Mouse (Mus musculus): ENCODE results near the gene Dnaaf2. TPM values are rescaled to one million over a fixed set of nuclear protein-coding genes. Genes with fewer than 3 reads are reported as not detected.

The Dnaaf2 gene
- total RNA-seq, 2 experiments from 2014 or later = 1.9 TPM

- no peak overlapping the region for H3K27ac ChIP-seq
- TF ChIP-seq CTCF (conservative IDR thresholded peaks at IDR 0.05) = peak; percentile 47
- no peak for DNase-seq (ENCODE audit: low spot score in 2 of 2)
These were observed 15.1 kb upstream of the Dnaaf2 start for GRCm38 (mm10) chr12:69213186-69213777.

GRCm38 (mm10) chr12:69211057-69211456 is 12.8 kb upstream of the Dnaaf2 start:
- TF ChIP-seq CTCF (conservative IDR thresholded peaks at IDR 0.05) = peak; percentile 73
- peak in 1 of 2 experiments; percentile 25 for DNase-seq (ENCODE audit: low spot score in 2 of 2)

More at GRCm38 (mm10) chr12:69213186-69213777, 15.1 kb upstream of the Dnaaf2 start:
- H3K4me3 ChIP-seq = no peak overlapping the region

GRCm38 (mm10) chr12:69210056-69210979 is 12.1 kb upstream of the Dnaaf2 start:
- Histone ChIP-seq H3K4me3 (no peak overlapping the region), H3K27ac (no peak overlapping the region)
- no peak for DNase-seq (ENCODE audit: low spot score in 2 of 2)
- TF ChIP-seq CTCF (conservative IDR thresholded peaks at IDR 0.05) = no peak

More at GRCm38 (mm10) chr12:69211057-69211456, 12.8 kb upstream of the Dnaaf2 start:
- H3K4me3 ChIP-seq = no peak overlapping the region
- no peak overlapping the region for H3K27ac ChIP-seq

GRCm38 (mm10) chr12:69208520-69208919 is 10.3 kb upstream of the Dnaaf2 start:
- TF ChIP-seq CTCF (conservative IDR thresholded peaks at IDR 0.05) = peak; percentile 51
- Histone ChIP-seq H3K27ac (no peak overlapping the region), H3K4me3 (no peak overlapping the region)
- no peak for DNase-seq (ENCODE audit: low spot score in 2 of 2)

GRCm38 (mm10) chr12:69207926-69208325 is 9.7 kb upstream of the Dnaaf2 start:
- no peak overlapping the region for H3K27ac ChIP-seq
- no peak for TF ChIP-seq CTCF (conservative IDR thresholded peaks at IDR 0.05)
- DNase-seq (ENCODE audit: low spot score in 2 of 2) = no peak
- H3K4me3 ChIP-seq = no peak overlapping the region

GRCm38 (mm10) chr12:69207396-69207795 is 9.2 kb upstream of the Dnaaf2 start:
- TF ChIP-seq CTCF (conservative IDR thresholded peaks at IDR 0.05) = no peak
- DNase-seq (ENCODE audit: low spot score in 2 of 2) = no peak
- H3K27ac ChIP-seq = no peak overlapping the region
- no peak overlapping the region for H3K4me3 ChIP-seq

- Histone ChIP-seq H3K27ac (no peak within 1 kb of the TSS), H3K4me3 (no peak within 1 kb of the TSS)
- TF ChIP-seq CTCF (conservative IDR thresholded peaks at IDR 0.05) = no peak
- no peak for DNase-seq (ENCODE audit: low spot score in 2 of 2)
These were observed 6.0 kb upstream of the Dnaaf2 start, which contains the start of gene Gm49384 for GRCm38 (mm10) chr12:69204052-69204833. TSS of gene Gm49384 (minus strand) at chr12:69204267.

- no peak for DNase-seq (ENCODE audit: low spot score in 2 of 2)
- TF ChIP-seq CTCF (conservative IDR thresholded peaks at IDR 0.05) = no peak
- no peak overlapping the region; the same call in 1 of the 2 replicates for H3K4me3 ChIP-seq
These were observed 756 bp upstream of the Dnaaf2 start for GRCm38 (mm10) chr12:69198985-69199384.

GRCm38 (mm10) chr12:69197378-69198163 is 658 bp downstream of the Dnaaf2 start:
- peak in 1 of 2 experiments; percentile 22 for DNase-seq (ENCODE audit: low spot score in 2 of 2)
- TF ChIP-seq CTCF (conservative IDR thresholded peaks at IDR 0.05) = no peak; the same call in 1 of the 2 replicates
- Histone ChIP-seq H3K27ac (peak overlapping the region; percentile 95), H3K4me3 (peak overlapping the region; percentile 100)

More at GRCm38 (mm10) chr12:69198985-69199384, 756 bp upstream of the Dnaaf2 start:
- H3K27ac ChIP-seq = no peak overlapping the region

GRCm38 (mm10) chr12:69196444-69197377 is 1.5 kb downstream of the Dnaaf2 start, which contains the start of gene Gm49383:
TSS of gene Gm49383 (minus strand) at chr12:69197104.
- TF ChIP-seq CTCF (conservative IDR thresholded peaks at IDR 0.05) = peak; percentile 34
- Histone ChIP-seq H3K4me3 (peak within 1 kb of the TSS; percentile 100), H3K27ac (peak within 1 kb of the TSS; percentile 95)
- DNase-seq (ENCODE audit: low spot score in 2 of 2) = peak; percentile 48 to 76

GRCm38 (mm10) chr12:69192637-69193036 is 5.6 kb downstream of the Dnaaf2 start:
- H3K27ac ChIP-seq = no peak overlapping the region
- TF ChIP-seq CTCF (conservative IDR thresholded peaks at IDR 0.05) = no peak
- no peak overlapping the region for H3K4me3 ChIP-seq
- DNase-seq (ENCODE audit: low spot score in 2 of 2) = no peak

All from layer of hippocampus, adult 2 months (tissue).